Mouse (Mus musculus) G1E (cell line): ENCODE results near the gene Orai1.

Experiments
- CTCF ChIP-seq: IDR thresholded peaks from 2 replicates; pipeline ENCODE4 v1.5.1; 2012; ENCODE audit warnings: low read depth, low read length, inconsistent platforms, mixed read lengths
- GATA1 ChIP-seq: IDR thresholded peaks from 2 replicates; pipeline ENCODE4 v1.6.1; 2012; ENCODE audit warnings: borderline replicate concordance, low read length, inconsistent platforms, mixed read lengths

- no peak for TF ChIP-seq GATA1
- TF ChIP-seq CTCF, result peak; percentile 55; the same call in 1 of the 2 replicates
These were observed 45.1 kb downstream of the Orai1 start for GRCm38 (mm10) chr5:123059757-123060520.
